Mouse (Mus musculus): ENCODE measurements around the gene Tmem223.

DNA sequence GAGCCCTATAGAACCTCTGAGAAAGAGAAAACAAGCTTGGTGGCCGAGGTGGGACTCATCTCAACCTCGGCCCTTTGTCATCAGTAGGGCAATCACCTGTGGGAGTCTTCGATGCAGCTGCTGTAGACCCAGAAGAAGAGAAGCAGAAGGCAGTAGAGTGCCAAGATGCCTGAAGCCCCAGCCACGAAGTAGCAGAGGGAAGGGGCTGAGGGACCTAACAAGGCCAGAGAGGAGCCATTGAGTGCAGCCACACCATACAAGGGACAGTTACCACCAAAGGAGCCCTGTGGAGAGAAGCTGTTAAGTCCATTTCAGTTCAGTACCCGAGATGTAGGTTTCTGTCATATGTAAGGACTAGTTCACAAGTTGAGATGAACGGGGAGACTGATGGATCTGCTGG is 2.6 kb downstream of the Tmem223 start:
- TF ChIP-seq POLR2A (IDR thresholded peaks at IDR 0.05; ENCODE audit: insufficient read length, low read depth) (no peak), POLR2AphosphoS2 (IDR thresholded peaks at IDR 0.05; ENCODE audit: insufficient read length, low read depth) (peak; percentile 75), E2F4 (IDR thresholded peaks at IDR 0.05; ENCODE audit: insufficient read depth) (no peak), TCF12 (IDR thresholded peaks at IDR 0.05; ENCODE audit: insufficient read depth, poor library complexity, severe bottlenecking) (no peak), REST (IDR thresholded peaks at IDR 0.05; ENCODE audit: insufficient read depth, insufficient read length) (no peak), MAX (IDR thresholded peaks at IDR 0.05; ENCODE audit: low read depth) (no peak), MYOD1 (IDR thresholded peaks at IDR 0.05; ENCODE audit: control insufficient read depth in 1 of 3, insufficient read length in 2 of 3, low read depth in 2 of 3) (no peak), USF1 (IDR thresholded peaks at IDR 0.05; ENCODE audit: low read depth) (no peak), MYOG (IDR thresholded peaks at IDR 0.05; ENCODE audit: control insufficient read depth in 1 of 3, insufficient read depth in 1 of 3, insufficient read length in 2 of 3, low read depth in 2 of 3) (no peak), CEBPB (IDR thresholded peaks at IDR 0.05; ENCODE audit: insufficient read depth, poor library complexity, severe bottlenecking) (no peak)
